Mouse (Mus musculus) midbrain, embryonic 10.5 days (tissue): ENCODE results near the gene Snapc4. TPM values are rescaled to one million over a fixed set of nuclear protein-coding genes. Genes with fewer than 3 reads are reported as not detected.
"Not testable (repeated sequence)": the region's sequence is repeated elsewhere in the genome, so short reads cannot be mapped to it uniquely, and the experiment has no call there.

ENCODE experiments used
- DNase-seq: peaks from one replicate; pipeline ENCODE4 v3.0.0-alpha.2; 2017; ENCODE audit warnings: low spot score
- H3K27ac ChIP-seq: fragments of 300-500 bp; sonication (generic); replicated peaks from 2 replicates; pipeline ENCODE4 v1.5.1; 2016; ENCODE audit warnings: mild to moderate bottlenecking
- H3K27me3 ChIP-seq: fragments of 300-500 bp; sonication (generic); 2 replicates; pipeline ENCODE4 v1.6.1; 2016; ENCODE audit warnings: low read depth, mild to moderate bottlenecking; ENCODE audit not compliant: poor library complexity, severe bottlenecking
- H3K36me3 ChIP-seq: fragments of 300-500 bp; sonication (generic); 2 replicates; pipeline ENCODE4 v1.6.1; 2016; ENCODE audit warnings: mild to moderate bottlenecking, moderate library complexity
- H3K4me1 ChIP-seq: fragments of 300-500 bp; sonication (generic); 2 replicates; pipeline ENCODE4 v1.6.1; 2016
- H3K4me3 ChIP-seq: fragments of 300-500 bp; sonication (generic); 2 replicates; pipeline ENCODE4 v1.5.1; 2016; ENCODE audit warnings: mild to moderate bottlenecking, moderate library complexity
- H3K9me3 ChIP-seq: fragments of 300-500 bp; sonication (generic); replicated peaks from 2 replicates; pipeline ENCODE4 v1.6.1; 2016; ENCODE audit warnings: mild to moderate bottlenecking
- WGBS: fragments of 180-500 bp; shearing (Covaris S2); methylation state at CpG from one replicate; pipeline ENCODE4 v1.1.7; 2016; 5-methylcytosine and 5-hydroxymethylcytosine counted together
- polyA plus RNA-seq: library from polyadenylated mRNA; unstranded; fragments of >200 nt; fragmentation: Nextera tagmentation; extraction: Ambion mirVana; gene quantifications from 2 replicates; pipeline ENCODE4 v1.2.1, GENCODE M21; 2016

Snapc4 gene
- polyA plus RNA-seq, 1 experiment from 2014 or later, result 32.5 TPM

- Histone ChIP-seq H3K4me3 (no peak overlapping the region), H3K4me1 (peaks cover 17% of the 10 kb centered on the region), H3K36me3 (peaks cover 83% of the 10 kb centered on the region), H3K27me3 (no peaks in the 10 kb centered on the region), H3K27ac (no peak overlapping the region), H3K9me3 (no peaks in the 10 kb centered on the region)
- no peak for DNase-seq
- WGBS, result 96% methylated on average over 4 of the region's 4 CpGs
Observed at GRCm38 (mm10) chr2:26401023-26401422, 20.6 kb upstream of the Snapc4 start.

- Histone ChIP-seq H3K36me3 (peaks cover 84% of the 10 kb centered on the region), H3K9me3 (no peaks in the 10 kb centered on the region), H3K4me3 (no peak overlapping the region), H3K27me3 (no peaks in the 10 kb centered on the region), H3K27ac (no peak overlapping the region), H3K4me1 (peaks cover 10% of the 10 kb centered on the region; the same call in 1 of the 2 replicates)
- DNase-seq, result no peak
- WGBS, result 90% methylated on average over 5 of the region's 5 CpGs
Observed at GRCm38 (mm10) chr2:26400296-26400695, 19.8 kb upstream of the Snapc4 start.

GRCm38 (mm10) chr2:26399647-26400046 is 19.2 kb upstream of the Snapc4 start:
- Histone ChIP-seq H3K36me3 (peaks cover 87% of the 10 kb centered on the region), H3K27ac (no peak overlapping the region), H3K27me3 (no peaks in the 10 kb centered on the region), H3K4me3 (no peak overlapping the region), H3K4me1 (peaks cover 5% of the 10 kb centered on the region; the same call in 1 of the 2 replicates), H3K9me3 (no peaks in the 10 kb centered on the region)
- 92% methylated on average over 5 of the region's 5 CpGs for WGBS
- DNase-seq, result no peak

- Histone ChIP-seq H3K36me3 (peaks cover 93% of the 10 kb centered on the region), H3K4me3 (no peak overlapping the region), H3K4me1 (0 out of 2 replicates have a peak, but pooled peaks cover 4% of the 10 kb centered on the region), H3K9me3 (no peaks in the 10 kb centered on the region), H3K27ac (no peak overlapping the region), H3K27me3 (no peaks in the 10 kb centered on the region)
- no peak for DNase-seq
- 90% methylated on average over 8 of the region's 8 CpGs for WGBS
Observed at GRCm38 (mm10) chr2:26398978-26399377, 18.5 kb upstream of the Snapc4 start.

- 92% methylated on average over 6 of the region's 6 CpGs for WGBS
- DNase-seq, result no peak
- no peaks in the 10 kb centered on the region for H3K27me3 ChIP-seq
- H3K4me3 ChIP-seq, result no peak overlapping the region
- no peaks in the 10 kb centered on the region for H3K9me3 ChIP-seq
- H3K4me1 ChIP-seq, result peaks cover 28% of the 10 kb centered on the region
- no peak overlapping the region for H3K27ac ChIP-seq
- peaks cover 79% of the 10 kb centered on the region for H3K36me3 ChIP-seq
Observed at GRCm38 (mm10) chr2:26391617-26392016, 11.2 kb upstream of the Snapc4 start.

- H3K4me1 ChIP-seq, result peaks cover 28% of the 10 kb centered on the region
- no peak overlapping the region for H3K27ac ChIP-seq
- H3K9me3 ChIP-seq, result no peaks in the 10 kb centered on the region
- no peak overlapping the region for H3K4me3 ChIP-seq
- H3K36me3 ChIP-seq, result peaks cover 79% of the 10 kb centered on the region
- no peaks in the 10 kb centered on the region for H3K27me3 ChIP-seq
- no peak for DNase-seq
- WGBS, result 84% methylated on average over 3 of the region's 3 CpGs
Observed at GRCm38 (mm10) chr2:26390954-26391353, 10.5 kb upstream of the Snapc4 start.

- WGBS, result under 1% methylated on average over 60 of the region's 60 CpGs
- peak; percentile 82 for DNase-seq
- H3K4me1 ChIP-seq, result peaks cover 28% of the 10 kb centered on the region
- H3K36me3 ChIP-seq, result peaks cover 79% of the 10 kb centered on the region
- peak within 1 kb of the TSS; percentile 74 for H3K4me3 ChIP-seq
- H3K27me3 ChIP-seq, result no peaks in the 10 kb centered on the region
- H3K9me3 ChIP-seq, result no peaks in the 10 kb centered on the region
- peak within 1 kb of the TSS; percentile 90 for H3K27ac ChIP-seq
Observed at GRCm38 (mm10) chr2:26389154-26389690, 8.8 kb upstream of the Snapc4 start, which contains the start of the genes Entr1 and Pmpca. Gene Entr1, minus strand, starts transcription at chr2:26389316. Gene Pmpca, plus strand, starts transcription at chr2:26389339.

- Histone ChIP-seq H3K4me3 (peak overlapping the region; percentile 74), H3K9me3 (no peaks in the 10 kb centered on the region), H3K4me1 (peaks cover 28% of the 10 kb centered on the region), H3K27me3 (no peaks in the 10 kb centered on the region), H3K27ac (peak overlapping the region; percentile 90), H3K36me3 (peaks cover 79% of the 10 kb centered on the region)
- WGBS, result under 1% methylated on average over 45 of the region's 45 CpGs
- no peak for DNase-seq
Observed at GRCm38 (mm10) chr2:26388682-26389153, 8.3 kb upstream of the Snapc4 start.

GRCm38 (mm10) chr2:26387713-26388112 is 7.3 kb upstream of the Snapc4 start:
- 92% methylated on average over 3 of the region's 3 CpGs for WGBS
- peaks cover 79% of the 10 kb centered on the region for H3K36me3 ChIP-seq
- no peak overlapping the region for H3K27ac ChIP-seq
- no peak for DNase-seq
- H3K9me3 ChIP-seq, result no peaks in the 10 kb centered on the region
- H3K4me1 ChIP-seq, result peaks cover 28% of the 10 kb centered on the region
- H3K4me3 ChIP-seq, result peak overlapping the region; percentile 74
- no peaks in the 10 kb centered on the region for H3K27me3 ChIP-seq

- Histone ChIP-seq H3K27ac (peak overlapping the region; percentile 83), H3K4me1 (peaks cover 19% of the 10 kb centered on the region), H3K4me3 (peak overlapping the region; percentile 87), H3K36me3 (peaks cover 75% of the 10 kb centered on the region)
- 46% methylated on average over 4 of the region's 6 CpGs for WGBS
- H3K9me3 ChIP-seq, DNase-seq, H3K27me3 ChIP-seq: not testable (repeated sequence)
Observed at GRCm38 (mm10) chr2:26380871-26381270, 418 bp upstream of the Snapc4 start.

- Histone ChIP-seq H3K27me3 (no peaks in the 10 kb centered on the region), H3K9me3 (no peaks in the 10 kb centered on the region), H3K36me3 (peaks cover 100% of the 10 kb centered on the region), H3K4me1 (no peaks in the 10 kb centered on the region), H3K27ac (no peak overlapping the region), H3K4me3 (no peak overlapping the region)
- DNase-seq, result no peak
- 97% methylated on average over 8 of the region's 8 CpGs for WGBS
Observed at GRCm38 (mm10) chr2:26372396-26372795, 8.1 kb downstream of the Snapc4 start.

- Histone ChIP-seq H3K36me3 (peaks cover 100% of the 10 kb centered on the region), H3K4me1 (no peaks in the 10 kb centered on the region), H3K27me3 (no peaks in the 10 kb centered on the region), H3K27ac (no peak overlapping the region), H3K4me3 (no peak overlapping the region), H3K9me3 (no peaks in the 10 kb centered on the region)
- 84% methylated on average over 1 of the region's 1 CpGs for WGBS
- no peak for DNase-seq
Observed at GRCm38 (mm10) chr2:26368572-26368971, 11.9 kb downstream of the Snapc4 start.

- no peak for DNase-seq
- H3K27ac ChIP-seq, result no peak overlapping the region
- no peak overlapping the region for H3K4me3 ChIP-seq
- H3K27me3 ChIP-seq, result no peaks in the 10 kb centered on the region
- peaks cover 100% of the 10 kb centered on the region for H3K36me3 ChIP-seq
- WGBS, result 91% methylated on average over 6 of the region's 6 CpGs
- no peaks in the 10 kb centered on the region for H3K4me1 ChIP-seq
- H3K9me3 ChIP-seq, result no peaks in the 10 kb centered on the region
Observed at GRCm38 (mm10) chr2:26367911-26368310, 12.5 kb downstream of the Snapc4 start.
